Mouse (Mus musculus) cerebellum, adult 2 months (tissue): ENCODE results near the gene Copb2.
A peak's percentile ranks its signal among the peaks of the same experiment; 100 is the strongest.

Source experiments
- CTCF ChIP-seq: fragments of 200-500 bp; IDR thresholded peaks from 2 replicates; pipeline ENCODE4 v1.5.1; 2011; ENCODE audit warnings: low read depth, mild to moderate bottlenecking, control low read depth, low read length, moderate library complexity, borderline replicate concordance; ENCODE audit not compliant: insufficient read depth
- POLR2A ChIP-seq: fragments of 200-500 bp; IDR thresholded peaks from 2 replicates; pipeline ENCODE4 v1.6.1; 2011; ENCODE audit warnings: low read length, control low read depth, borderline replicate concordance; ENCODE audit not compliant: insufficient read depth

- TF ChIP-seq CTCF (peak; percentile 55; the same call in 1 of the 2 replicates), POLR2A (no peak)
These were observed 24.7 kb upstream of the Copb2 start for GRCm38 (mm10) chr9:98538713-98539360.
